9 mouse cellular contexts compared by ENCODE assay signal in genomic region chr19:50374751-50375150, GRCm38 (mm10).
DNase-seq lines count a peak whose midpoint lies in the region; ATAC-seq and TF ChIP-seq lines count a peak whose summit lies in the region.
"Had no signal": no experiment of that assay in that cellular context is flagged by ENCODE, and none has a peak within 500 bp of the region (broad histone marks: within the 10 kb centered on the region; RNA-seq: fewer than 3 reads in every experiment).

No protein-coding gene starts in this region.

- intact Hi-C loops in left cerebral cortex, postnatal 4 days (cut with DNase I): no loop called here

- no peak for TF ChIP-seq POLR2A in thymus, adult 2 months (IDR thresholded peaks at IDR 0.05; ENCODE audit: control insufficient read depth, extremely low read depth, insufficient read depth, low read length, poor library complexity)

- H3K4me3 ChIP-seq in embryonic facial prominence, embryonic 11.5 days (ENCODE audit: low read depth, low read length): no peak overlapping the region
- H3K4me3 ChIP-seq in embryonic facial prominence, embryonic 10.5 days: no peak overlapping the region
- no peak overlapping the region for H3K4me3 ChIP-seq in lung, postnatal 0 days (ENCODE audit: low read depth, low read length)
- H3K4me3 ChIP-seq in heart, embryonic 12.5 days: peak overlapping the region; percentile 24; the same call in 1 of the 2 replicates
- no peak overlapping the region for H3K4me3 ChIP-seq in thymus, adult 2 months (ENCODE audit: control insufficient read depth, insufficient read depth, low read length)
- H3K4me3 ChIP-seq: myocyte had no signal

- no peak overlapping the region for H3K9ac ChIP-seq in embryonic facial prominence, embryonic 11.5 days (replicated peaks; ENCODE audit: low read length)
- no peak overlapping the region for H3K9ac ChIP-seq in lung, postnatal 0 days (replicated peaks; ENCODE audit: low read depth)
- no peak overlapping the region for H3K9ac ChIP-seq in heart, embryonic 12.5 days

- DNase-seq in embryonic facial prominence, embryonic 11.5 days (ENCODE audit: low spot score): peak; percentile 9
- no peak for DNase-seq in embryonic facial prominence, embryonic 10.5 days (ENCODE audit: low spot score)
- DNase-seq in lung, postnatal 0 days (ENCODE audit: low spot score): peak; percentile 19
- DNase-seq in lung, adult 18-20 months: no peak
- DNase-seq in left cerebral cortex, postnatal 4 days: peak; percentile 44
- no peak for DNase-seq in thymus, adult 2 months
- no peak for DNase-seq in spleen, adult 18-20 months

- no peaks in the 10 kb centered on the region for H3K9me3 ChIP-seq in embryonic facial prominence, embryonic 11.5 days (replicated peaks; ENCODE audit: control insufficient read depth, low read length)
- H3K9me3 ChIP-seq in embryonic facial prominence, embryonic 10.5 days: no peaks in the 10 kb centered on the region
- H3K9me3 ChIP-seq in lung, postnatal 0 days (ENCODE audit: low read length): no peaks in the 10 kb centered on the region
- no peaks in the 10 kb centered on the region for H3K9me3 ChIP-seq in heart, embryonic 12.5 days (replicated peaks)

- H3K4me1 ChIP-seq in embryonic facial prominence, embryonic 11.5 days (ENCODE audit: control insufficient read depth, insufficient read depth, low read length): no peaks in the 10 kb centered on the region
- no peaks in the 10 kb centered on the region for H3K4me1 ChIP-seq in embryonic facial prominence, embryonic 10.5 days
- no peaks in the 10 kb centered on the region for H3K4me1 ChIP-seq in lung, postnatal 0 days (ENCODE audit: insufficient read depth, low read depth, low read length)
- 0 out of 2 replicates have a peak, but pooled peaks cover 6% of the 10 kb centered on the region for H3K4me1 ChIP-seq in heart, embryonic 12.5 days (replicated peaks)
- no peaks in the 10 kb centered on the region for H3K4me1 ChIP-seq in thymus, adult 2 months (replicated peaks; ENCODE audit: control insufficient read depth, insufficient read depth, low read length)

- H3K27ac ChIP-seq in embryonic facial prominence, embryonic 11.5 days (replicated peaks; ENCODE audit: low read depth, low read length): no peak overlapping the region
- H3K27ac ChIP-seq in embryonic facial prominence, embryonic 10.5 days (replicated peaks): no peak overlapping the region
- H3K27ac ChIP-seq in lung, postnatal 0 days (ENCODE audit: low read length): no peak overlapping the region
- no peak overlapping the region for H3K27ac ChIP-seq in heart, embryonic 12.5 days (ENCODE audit: poor library complexity, severe bottlenecking)
- H3K27ac ChIP-seq in thymus, adult 2 months (ENCODE audit: control insufficient read depth, insufficient read depth, low read length): no peak overlapping the region

- H3K4me2 ChIP-seq in embryonic facial prominence, embryonic 11.5 days (ENCODE audit: low read depth, low read length): no peak overlapping the region
- no peak overlapping the region for H3K4me2 ChIP-seq in lung, postnatal 0 days (replicated peaks; ENCODE audit: low read depth, low read length)
- peak overlapping the region; percentile 62 for H3K4me2 ChIP-seq in heart, embryonic 12.5 days

- TF ChIP-seq EP300 in lung, postnatal 0 days (IDR thresholded peaks at IDR 0.05): no peak

- 52% methylated on average over 10 of the region's 10 CpGs for whole genome bisulfite sequencing in embryonic facial prominence, embryonic 11.5 days
- 69% methylated on average over 10 of the region's 10 CpGs for WGBS in embryonic facial prominence, embryonic 10.5 days
- 42% methylated on average over 10 of the region's 10 CpGs for WGBS in lung, postnatal 0 days
- WGBS in heart, embryonic 12.5 days: 22% methylated on average over 10 of the region's 10 CpGs
- 85% methylated on average over 10 of the region's 10 CpGs for WGBS in thymus, adult 2 months

- TF ChIP-seq CTCF in lung, postnatal 0 days (IDR thresholded peaks at IDR 0.05): no peak
- TF ChIP-seq CTCF in thymus, adult 2 months (IDR thresholded peaks at IDR 0.05; ENCODE audit: borderline replicate concordance, control insufficient read depth, extremely low read depth, insufficient read depth, low read length, poor library complexity): no peak

- no peaks in the 10 kb centered on the region for H3K27me3 ChIP-seq in embryonic facial prominence, embryonic 11.5 days (ENCODE audit: control insufficient read depth, insufficient read depth, low read length)
- no peaks in the 10 kb centered on the region for H3K27me3 ChIP-seq in embryonic facial prominence, embryonic 10.5 days (replicated peaks; ENCODE audit: low read depth, poor library complexity, severe bottlenecking)
- H3K27me3 ChIP-seq in lung, postnatal 0 days (replicated peaks; ENCODE audit: insufficient read depth, low read length): no peaks in the 10 kb centered on the region
- H3K27me3 ChIP-seq in heart, embryonic 12.5 days (replicated peaks): no peaks in the 10 kb centered on the region
- H3K27me3 ChIP-seq in thymus, adult 2 months (ENCODE audit: control insufficient read depth, insufficient read depth, low read length): no peaks in the 10 kb centered on the region

- H3K36me3 ChIP-seq in embryonic facial prominence, embryonic 11.5 days (replicated peaks; ENCODE audit: control insufficient read depth, insufficient read depth, low read depth, low read length): no peaks in the 10 kb centered on the region
- H3K36me3 ChIP-seq in embryonic facial prominence, embryonic 10.5 days (replicated peaks): no peaks in the 10 kb centered on the region
- no peaks in the 10 kb centered on the region for H3K36me3 ChIP-seq in lung, postnatal 0 days (ENCODE audit: insufficient read depth, low read length)
- H3K36me3 ChIP-seq in heart, embryonic 12.5 days: no peaks in the 10 kb centered on the region
- H3K36me3 ChIP-seq in thymus, adult 2 months (ENCODE audit: control insufficient read depth, insufficient read depth, low read length): no peaks in the 10 kb centered on the region

- no peak for ATAC-seq in embryonic facial prominence, embryonic 11.5 days (replicated peaks; ENCODE audit: insufficient number of reproducible peaks, low FRiP score, low TSS enrichment, low read depth)
- ATAC-seq in lung, postnatal 0 days: no peak
- ATAC-seq in heart, embryonic 12.5 days (ENCODE audit: insufficient number of reproducible peaks, low FRiP score): no peak

Comparison
In these comparisons a context has a peak if more than half of its experiments do, and no peak if none do; other contexts are left out.
1. DNase-seq: peak in embryonic facial prominence, embryonic 11.5 days (single experiment), lung, postnatal 0 days (single experiment) and left cerebral cortex, postnatal 4 days (single experiment); none in embryonic facial prominence, embryonic 10.5 days (single experiment), lung, adult 18-20 months (0 of 2), thymus, adult 2 months (single experiment) and spleen, adult 18-20 months (0 of 2).